Mouse (Mus musculus) heart, embryonic 14.5 days (tissue): ENCODE data around the gene Cyp11a1. TPM values are rescaled to one million over a fixed set of nuclear protein-coding genes. Genes with fewer than 3 reads are reported as not detected.

Experiments used
- ATAC-seq: fragments of 200-750 bp; cut with Nextera tagmentation; 2 replicates; pipeline ENCODE4 v1.8.0; 2017; ENCODE audit warnings: low read depth, moderate TSS enrichment; ENCODE audit not compliant: insufficient number of reproducible peaks, insufficient read depth, low FRiP score
- H3K27ac ChIP-seq, 2 experiments: fragments of 200-500 bp in 1 of 2; fragments of 300-500 bp in 1 of 2; sonication (generic) in 1 of 2; replicated peaks in 1 of 2; 2 replicates each; pipeline ENCODE4 v1.5.1; 2012 to 2014; ENCODE audit warnings: low read depth in 2 of 2, low read length in 2 of 2, control low read depth in 1 of 2, mild to moderate bottlenecking in 1 of 2, mixed read lengths in 1 of 2; ENCODE audit not compliant: control insufficient read depth in 1 of 2, insufficient read depth in 1 of 2
- H3K27me3 ChIP-seq: fragments of 300-500 bp; sonication (generic); 2 replicates; pipeline ENCODE4 v1.6.1; 2014; ENCODE audit warnings: mild to moderate bottlenecking, low read length, control low read depth; ENCODE audit not compliant: control insufficient read depth, insufficient read depth
- H3K36me3 ChIP-seq: fragments of 300-500 bp; sonication (generic); 2 replicates; pipeline ENCODE4 v1.6.1; 2014; ENCODE audit warnings: mild to moderate bottlenecking, control low read depth, low read length, mixed read lengths; ENCODE audit not compliant: control insufficient read depth, insufficient read depth
- H3K4me1 ChIP-seq, 2 experiments: fragments of 200-500 bp in 1 of 2; fragments of 300-500 bp in 1 of 2; sonication (generic) in 1 of 2; 2 replicates each; pipeline ENCODE4 v1.6.1; 2012 to 2014; ENCODE audit warnings: low read length in 2 of 2, control low read depth in 1 of 2, mixed read lengths in 1 of 2; ENCODE audit not compliant: control insufficient read depth in 2 of 2, insufficient read depth in 2 of 2
- H3K4me2 ChIP-seq: fragments of 300-500 bp; sonication (generic); 2 replicates; pipeline ENCODE4 v1.6.1; 2014; ENCODE audit warnings: mild to moderate bottlenecking, low read length
- H3K4me3 ChIP-seq, 2 experiments: fragments of 200-500 bp in 1 of 2; fragments of 300-500 bp in 1 of 2; sonication (generic) in 1 of 2; 2 replicates each; pipeline ENCODE4 v1.5.1; 2012 to 2014; ENCODE audit warnings: low read length in 2 of 2, mild to moderate bottlenecking in 2 of 2, control low read depth in 1 of 2, low read depth in 1 of 2, moderate library complexity in 1 of 2; ENCODE audit not compliant: control insufficient read depth in 1 of 2, insufficient read depth in 1 of 2
- H3K9ac ChIP-seq: fragments of 300-500 bp; sonication (generic); 2 replicates; pipeline ENCODE4 v1.6.1; 2014; ENCODE audit warnings: mild to moderate bottlenecking, low read length
- H3K9me3 ChIP-seq: fragments of 300-500 bp; sonication (generic); 2 replicates; pipeline ENCODE4 v1.6.1; 2016; ENCODE audit warnings: low read length, control low read depth; ENCODE audit not compliant: control insufficient read depth
- WGBS: fragments of 180-500 bp; shearing (Covaris S2); extraction: QIAGEN DNeasy Blood & Tissue Kit; methylation state at CpG from one replicate; pipeline ENCODE4 v1.1.7; 2014; 5-methylcytosine and 5-hydroxymethylcytosine counted together
- polyA plus RNA-seq: library from polyadenylated mRNA; unstranded; fragments of >200 nt; fragmentation: Nextera tagmentation; extraction: Ambion mirVana; gene quantifications from 2 replicates; pipeline ENCODE4 v1.2.1, GENCODE M21; 2014

Gene Cyp11a1
- polyA plus RNA-seq, 1 experiment from 2014 or later: 0.27 TPM

GRCm38 (mm10) chr9:58074561-58074960, 68.3 kb downstream of the Cyp11a1 start:
- Histone ChIP-seq H3K4me2 (no peak overlapping the region), H3K9me3 (no peaks in the 10 kb centered on the region), H3K27ac (no peak overlapping the region), H3K36me3 (no peaks in the 10 kb centered on the region), H3K4me1 (no peaks in the 10 kb centered on the region), H3K9ac (no peak overlapping the region), H3K27me3 (peaks cover 3% of the 10 kb centered on the region), H3K4me3 (no peak overlapping the region)
- no peak for ATAC-seq
- 29% methylated on average over 3 of the region's 3 CpGs for WGBS

Other genes starting within 250 kb of the Cyp11a1 start
- gene Clk3, start 240.6 kb upstream of the Cyp11a1 start, polyA plus RNA-seq: 46.3 and 53.2 TPM in 2 replicates
- 8.1 and 8.8 TPM in 2 replicates for gene Arid3b, start 169.6 kb upstream of the Cyp11a1 start, polyA plus RNA-seq
- 107 and 114 TPM in 2 replicates for gene Ubl7, start 95.4 kb upstream of the Cyp11a1 start, polyA plus RNA-seq
- gene Sema7a, start 66.3 kb upstream of the Cyp11a1 start, polyA plus RNA-seq: 0.70 and 0.74 TPM in 2 replicates
- 0.57 TPM in 1 of 2 replicates, not detected in the other for gene Stra6, start 57.4 kb downstream of the Cyp11a1 start, polyA plus RNA-seq
- not detected in 2 replicates for gene Ccdc33, start 112.4 kb downstream of the Cyp11a1 start, polyA plus RNA-seq
- 10.5 and 15.6 TPM in 2 replicates for gene Islr, start 197.9 kb downstream of the Cyp11a1 start, polyA plus RNA-seq
- not detected in 2 replicates for gene Islr2, start 197.9 kb downstream of the Cyp11a1 start, polyA plus RNA-seq
- gene Pml, start 243.4 kb downstream of the Cyp11a1 start, polyA plus RNA-seq: 11.0 and 11.8 TPM in 2 replicates
- 22.7 and 25.6 TPM in 2 replicates for gene Stoml1, start 246.8 kb downstream of the Cyp11a1 start, polyA plus RNA-seq